Mouse (Mus musculus) embryonic facial prominence, embryonic 10.5 days (tissue): ENCODE data around the gene Usp22. TPM values are rescaled to one million over a fixed set of nuclear protein-coding genes. Genes with fewer than 3 reads are reported as not detected.
"Not testable (repeated sequence)": the region's sequence is repeated elsewhere in the genome, so short reads cannot be mapped to it uniquely, and the experiment has no call there.

Experiments used
- DNase-seq: peaks from one replicate; pipeline ENCODE4 v3.0.0-alpha.2; 2017; ENCODE audit warnings: low spot score
- H3K27ac ChIP-seq: fragments of 300-500 bp; sonication (generic); replicated peaks from 2 replicates; pipeline ENCODE4 v1.5.1; 2016; ENCODE audit warnings: mild to moderate bottlenecking
- H3K27me3 ChIP-seq: fragments of 300-500 bp; sonication (generic); replicated peaks from 2 replicates; pipeline ENCODE4 v1.6.1; 2016; ENCODE audit warnings: low read depth, mild to moderate bottlenecking; ENCODE audit not compliant: poor library complexity, severe bottlenecking
- H3K36me3 ChIP-seq: fragments of 300-500 bp; sonication (generic); replicated peaks from 2 replicates; pipeline ENCODE4 v1.6.1; 2016; ENCODE audit warnings: mild to moderate bottlenecking, moderate library complexity
- H3K4me1 ChIP-seq: fragments of 300-500 bp; sonication (generic); 2 replicates; pipeline ENCODE4 v1.6.1; 2016
- H3K4me3 ChIP-seq: fragments of 300-500 bp; sonication (generic); 2 replicates; pipeline ENCODE4 v1.5.1; 2016; ENCODE audit warnings: mild to moderate bottlenecking, moderate library complexity
- H3K9me3 ChIP-seq: fragments of 300-500 bp; sonication (generic); 2 replicates; pipeline ENCODE4 v1.6.1; 2016; ENCODE audit warnings: mild to moderate bottlenecking
- WGBS: fragments of 180-500 bp; shearing (Covaris S2); methylation state at CpG from one replicate; pipeline ENCODE4 v1.1.7; 2016; 5-methylcytosine and 5-hydroxymethylcytosine counted together
- polyA plus RNA-seq: library from polyadenylated mRNA; unstranded; fragments of >200 nt; fragmentation: Nextera tagmentation; extraction: Ambion mirVana; gene quantifications from 2 replicates; pipeline ENCODE4 v1.2.1, GENCODE M21; 2016

Gene Usp22
- polyA plus RNA-seq, 1 experiment from 2014 or later, result 189 TPM

DNA sequence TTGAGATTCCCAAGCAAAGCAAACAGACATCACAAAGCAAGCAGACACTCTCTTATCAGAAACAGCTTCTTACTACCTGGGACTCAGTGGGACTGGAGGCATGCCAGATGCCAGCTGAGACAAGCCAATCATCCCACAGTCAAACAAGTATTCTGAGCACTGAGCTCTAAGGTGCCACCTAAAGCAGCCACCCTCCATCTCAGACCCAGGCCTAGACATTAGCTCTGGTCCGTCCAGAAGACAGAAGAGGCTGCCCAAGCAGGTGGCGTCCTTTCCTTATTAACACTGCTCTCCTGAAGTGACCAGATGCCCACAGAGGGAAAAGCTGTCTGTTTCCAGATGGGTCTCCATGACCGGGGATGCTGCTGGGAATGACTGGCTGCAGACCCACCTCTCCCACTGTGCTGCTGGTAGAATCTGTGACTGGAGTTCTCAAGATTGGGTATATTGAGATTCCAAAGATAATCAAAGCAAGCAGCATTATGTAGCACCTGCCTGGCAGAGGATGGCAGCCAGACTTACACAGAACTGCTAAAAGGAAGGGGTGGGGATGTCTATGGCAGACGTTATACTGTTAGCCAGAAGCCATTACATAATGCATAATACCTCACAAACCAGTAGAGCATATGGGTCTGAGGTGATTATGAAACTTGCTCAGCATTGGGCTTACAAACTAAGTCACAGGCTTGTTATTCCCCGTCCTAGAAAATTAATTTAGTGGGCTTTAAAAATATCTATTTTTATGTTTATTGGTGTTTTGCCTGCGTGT, 24.4 kb downstream of the Usp22 start:
- 75% methylated on average over 6 of the region's 6 CpGs for WGBS
- H3K9me3 ChIP-seq, result no peaks in the 10 kb centered on the region
- no peak for DNase-seq
- no peak overlapping the region for H3K27ac ChIP-seq
- H3K27me3 ChIP-seq, result peaks cover 38% of the 10 kb centered on the region
- H3K4me3 ChIP-seq, result no peak overlapping the region
- H3K4me1 ChIP-seq, result peaks cover 12% of the 10 kb centered on the region
- peaks cover 47% of the 10 kb centered on the region for H3K36me3 ChIP-seq

- H3K27me3 ChIP-seq, result peaks cover 41% of the 10 kb centered on the region
- peak; percentile 58 for DNase-seq
- H3K4me1 ChIP-seq, result peaks cover 12% of the 10 kb centered on the region
- WGBS, result 9% methylated on average over 32 of the region's 32 CpGs
- peak overlapping the region; percentile 48; the same call in 1 of the 2 replicates for H3K27ac ChIP-seq
- peak overlapping the region; percentile 58 for H3K4me3 ChIP-seq
- H3K9me3 ChIP-seq, result no peaks in the 10 kb centered on the region
- H3K36me3 ChIP-seq, result peaks cover 16% of the 10 kb centered on the region
These were observed 27.6 kb downstream of the Usp22 start for GRCm38 (mm10) chr11:61147300-61147683.

GRCm38 (mm10) chr11:61146645-61147299, 28.1 kb downstream of the Usp22 start:
- 11% methylated on average over 20 of the region's 20 CpGs for WGBS
- peaks cover 12% of the 10 kb centered on the region for H3K4me1 ChIP-seq
- peaks cover 41% of the 10 kb centered on the region for H3K27me3 ChIP-seq
- H3K27ac ChIP-seq, result peak overlapping the region; percentile 48; the same call in 1 of the 2 replicates
- H3K36me3 ChIP-seq, result peaks cover 10% of the 10 kb centered on the region
- no peaks in the 10 kb centered on the region for H3K9me3 ChIP-seq
- H3K4me3 ChIP-seq, result peak overlapping the region; percentile 58
- DNase-seq, result peak; percentile 72

DNA sequence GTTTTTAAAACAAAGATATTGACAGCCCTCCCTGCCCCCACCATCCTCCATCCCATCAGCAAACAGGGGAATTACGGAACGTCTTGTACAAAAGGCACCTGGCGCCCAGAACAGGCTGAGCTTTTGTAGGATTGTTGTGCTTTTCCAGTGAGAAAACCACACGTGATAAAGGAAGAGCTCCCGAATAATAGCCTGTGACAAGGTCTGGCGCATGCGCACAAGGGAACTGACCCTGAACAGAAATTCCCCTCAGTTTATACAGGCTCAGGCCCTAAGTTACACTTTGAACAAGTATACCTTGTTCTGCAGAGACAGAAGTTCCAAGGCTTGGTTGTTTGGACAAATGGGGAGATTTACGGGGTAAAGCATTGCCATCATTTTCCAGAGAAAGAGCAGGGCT, 29.3 kb downstream of the Usp22 start:
- Histone ChIP-seq H3K36me3 (peaks cover 3% of the 10 kb centered on the region; the same call in 1 of the 2 replicates), H3K27ac (no peak overlapping the region), H3K4me3 (no peak overlapping the region), H3K4me1 (peaks cover 12% of the 10 kb centered on the region), H3K27me3 (peaks cover 41% of the 10 kb centered on the region), H3K9me3 (no peaks in the 10 kb centered on the region)
- DNase-seq, result no peak
- 72% methylated on average over 8 of the region's 8 CpGs for WGBS

DNA sequence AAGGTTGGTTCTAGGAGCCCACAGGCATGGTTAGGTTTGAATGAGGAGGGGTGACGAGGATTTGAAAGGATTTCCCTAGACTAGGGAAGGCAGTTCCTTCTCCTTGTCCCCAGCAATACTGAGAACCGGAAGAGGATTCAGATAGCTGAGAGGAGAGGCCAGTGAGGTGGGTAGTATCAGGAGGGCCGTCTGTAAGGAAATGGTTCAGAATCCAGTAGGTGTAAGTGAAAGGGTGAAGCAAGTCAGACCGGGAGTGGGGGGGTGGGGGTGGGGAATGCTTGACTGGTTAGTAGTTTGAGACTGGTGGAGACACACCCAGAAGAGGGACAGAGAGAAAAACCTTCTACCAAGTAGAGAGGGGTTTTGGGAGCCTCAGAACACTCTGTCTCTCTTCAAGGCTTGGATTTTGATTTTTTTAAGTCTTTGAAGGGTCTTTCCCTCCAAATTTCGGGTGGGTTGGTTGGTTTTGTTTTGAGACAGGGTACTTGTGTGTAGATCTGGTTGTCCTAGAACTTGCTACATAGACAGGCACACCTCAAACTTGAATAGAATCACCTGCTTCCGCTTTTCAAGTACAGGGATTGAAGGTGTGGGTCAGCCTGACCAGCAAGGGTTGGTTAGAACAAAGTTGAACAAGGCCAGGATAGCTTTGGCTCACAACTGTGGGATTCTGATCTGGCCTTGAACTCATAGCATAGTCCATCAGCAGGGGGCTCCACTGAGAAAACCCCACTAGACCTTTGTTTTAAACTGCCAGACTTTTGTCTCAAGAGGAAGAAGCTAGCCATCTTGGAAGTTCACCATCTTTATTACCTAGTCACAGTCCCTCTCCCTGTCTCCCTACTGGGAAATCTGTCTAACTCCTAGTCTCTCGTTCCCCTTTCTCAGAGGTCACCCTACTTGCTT, 31.0 kb downstream of the Usp22 start:
- Histone ChIP-seq H3K27ac (no peak overlapping the region), H3K36me3 (no peaks in the 10 kb centered on the region), H3K4me1 (peaks cover 12% of the 10 kb centered on the region), H3K4me3 (no peak overlapping the region), H3K9me3 (no peaks in the 10 kb centered on the region), H3K27me3 (peaks cover 38% of the 10 kb centered on the region)
- no peak for DNase-seq
- 78% methylated on average over 7 of the region's 7 CpGs for WGBS

DNA sequence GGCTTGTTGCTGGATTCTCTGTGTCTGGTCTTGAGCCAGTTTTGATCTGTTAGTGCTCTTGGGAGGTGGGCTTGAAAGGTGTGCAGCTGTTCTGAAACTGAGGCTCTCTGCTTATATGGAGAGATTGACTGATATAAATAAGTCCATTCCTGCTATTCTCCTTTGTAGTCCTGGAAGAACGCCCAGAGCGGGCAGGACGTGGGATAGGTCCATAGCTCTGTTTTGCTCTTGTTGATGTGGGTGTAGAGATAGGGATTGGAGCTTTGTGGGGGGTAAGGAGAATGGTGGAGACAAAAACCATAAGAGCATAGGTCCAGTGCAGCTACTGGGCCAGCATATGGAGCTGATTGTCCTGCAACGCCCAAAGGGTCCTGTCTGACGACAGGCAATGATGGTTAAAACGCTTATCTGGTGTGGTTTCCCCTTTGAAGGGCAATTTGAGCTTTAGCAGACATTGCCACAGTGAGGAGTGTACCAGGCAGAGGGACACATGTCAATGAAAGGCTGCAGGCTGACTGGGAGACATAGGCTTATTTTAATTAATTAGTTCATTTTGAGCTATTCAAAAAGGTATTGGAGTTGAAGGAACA, 31.8 kb downstream of the Usp22 start:
- Histone ChIP-seq H3K27ac (no peak overlapping the region), H3K36me3 (no peaks in the 10 kb centered on the region), H3K9me3 (no peaks in the 10 kb centered on the region), H3K4me3 (no peak overlapping the region), H3K4me1 (peaks cover 12% of the 10 kb centered on the region), H3K27me3 (peaks cover 35% of the 10 kb centered on the region)
- no peak for DNase-seq
- 77% methylated on average over 6 of the region's 6 CpGs for WGBS

GRCm38 (mm10) chr11:61142262-61142661, 32.6 kb downstream of the Usp22 start:
- peaks cover 28% of the 10 kb centered on the region for H3K27me3 ChIP-seq
- H3K4me1 ChIP-seq, result peaks cover 7% of the 10 kb centered on the region
- H3K36me3 ChIP-seq, result no peaks in the 10 kb centered on the region
- 72% methylated on average over 3 of the region's 3 CpGs for WGBS
- no peaks in the 10 kb centered on the region for H3K9me3 ChIP-seq
- H3K27ac ChIP-seq, result no peak overlapping the region
- DNase-seq, result no peak
- no peak overlapping the region for H3K4me3 ChIP-seq

DNA sequence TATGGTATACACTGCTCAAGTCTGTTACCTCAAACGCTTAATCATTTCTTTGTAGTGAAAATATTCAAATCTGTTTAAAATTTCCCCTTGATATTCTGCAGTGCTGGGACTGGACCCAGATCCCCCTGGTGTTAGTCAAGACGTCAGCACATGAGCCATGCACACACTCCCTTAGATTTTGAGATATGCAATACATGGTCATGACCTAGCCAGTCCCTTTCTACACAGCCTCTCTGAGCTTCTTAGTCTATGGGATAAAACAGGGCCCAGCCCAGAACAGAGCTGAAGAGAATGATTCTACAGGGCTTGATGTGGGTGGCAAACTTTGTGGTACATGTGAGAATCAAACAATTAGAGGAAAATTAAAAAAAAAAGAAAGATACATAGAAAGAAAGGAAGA, 33.2 kb downstream of the Usp22 start:
- H3K27ac ChIP-seq, result no peak overlapping the region
- peaks cover 1% of the 10 kb centered on the region for H3K4me1 ChIP-seq
- H3K27me3 ChIP-seq, result peaks cover 22% of the 10 kb centered on the region
- no peak overlapping the region for H3K4me3 ChIP-seq
- WGBS, result 74% methylated on average over 2 of the region's 2 CpGs
- H3K36me3 ChIP-seq, result no peaks in the 10 kb centered on the region
- no peaks in the 10 kb centered on the region for H3K9me3 ChIP-seq
- DNase-seq, result no peak

DNA sequence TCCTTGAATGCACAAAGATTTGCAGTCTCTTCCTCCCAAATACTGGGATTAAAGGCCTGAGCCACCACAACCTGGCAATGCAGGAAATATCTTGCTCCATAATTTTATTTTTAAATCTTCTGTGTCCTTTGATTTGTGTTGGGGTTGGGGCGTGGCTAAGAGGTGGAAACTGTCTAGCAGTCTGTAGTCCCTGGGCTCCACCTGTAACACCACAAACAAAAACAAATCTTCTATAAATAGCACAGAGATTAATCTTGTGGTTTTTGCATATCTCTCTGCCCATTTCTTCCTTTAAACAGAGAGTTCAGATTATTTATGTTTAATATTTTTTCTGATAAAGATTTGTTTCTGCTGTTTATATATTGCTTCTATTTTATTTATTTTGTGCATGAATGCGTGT, 41.9 kb downstream of the Usp22 start:
- Histone ChIP-seq H3K27ac (no peak overlapping the region), H3K4me3 (no peak overlapping the region), H3K4me1 (no peaks in the 10 kb centered on the region), H3K27me3 (no peaks in the 10 kb centered on the region), H3K9me3 (no peaks in the 10 kb centered on the region), H3K36me3 (no peaks in the 10 kb centered on the region)
- WGBS, result 78% methylated on average over 2 of the region's 2 CpGs
- no peak for DNase-seq

- WGBS, result 89% methylated on average over 4 of the region's 4 CpGs
- not testable (repeated sequence) for H3K4me1 ChIP-seq, H3K27me3 ChIP-seq
These were observed 44.2 kb downstream of the Usp22 start for GRCm38 (mm10) chr11:61130646-61131045.

DNA sequence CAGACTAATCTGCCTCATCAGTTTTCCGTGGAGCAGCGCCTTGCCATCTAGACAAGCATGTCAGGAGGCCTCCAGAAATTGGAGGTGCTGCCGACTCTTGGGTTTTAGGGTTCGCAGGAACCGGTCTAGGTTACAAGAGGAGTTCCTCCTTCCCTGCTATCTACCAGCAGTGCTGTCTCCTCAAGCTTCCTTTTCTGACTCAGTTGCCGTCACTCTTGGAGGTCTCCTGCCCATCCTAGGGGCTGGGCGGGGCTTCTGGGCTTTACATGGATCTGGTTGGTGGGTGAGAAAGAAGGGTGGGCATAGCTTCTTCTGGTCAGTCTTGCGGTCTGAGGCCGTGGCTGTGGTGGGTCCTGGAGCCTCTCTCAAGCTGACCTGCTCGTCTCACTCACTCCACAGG, 45.5 kb downstream of the Usp22 start:
- WGBS, result 47% methylated on average over 10 of the region's 10 CpGs
- H3K4me1 ChIP-seq, result no peaks in the 10 kb centered on the region
- DNase-seq, result no peak
- H3K9me3 ChIP-seq, result no peaks in the 10 kb centered on the region
- no peak overlapping the region for H3K4me3 ChIP-seq
- no peaks in the 10 kb centered on the region for H3K27me3 ChIP-seq
- H3K27ac ChIP-seq, result no peak overlapping the region
- no peaks in the 10 kb centered on the region for H3K36me3 ChIP-seq

More at GRCm38 (mm10) chr11:61130646-61131045, 44.2 kb downstream of the Usp22 start:
- not testable (repeated sequence) for H3K4me3 ChIP-seq, DNase-seq, H3K27ac ChIP-seq, H3K36me3 ChIP-seq, H3K9me3 ChIP-seq

GRCm38 (mm10) chr11:61127421-61128055, 47.3 kb downstream of the Usp22 start:
- no peak for DNase-seq
- Histone ChIP-seq H3K4me3 (no peak overlapping the region), H3K36me3 (no peaks in the 10 kb centered on the region), H3K9me3 (no peaks in the 10 kb centered on the region), H3K4me1 (no peaks in the 10 kb centered on the region), H3K27ac (no peak overlapping the region), H3K27me3 (no peaks in the 10 kb centered on the region)
- WGBS, result 92% methylated on average over 8 of the region's 8 CpGs
